Mouse (Mus musculus) hindbrain, embryonic 11.5 days (tissue): ENCODE measurements around the gene Tex44. TPM values are rescaled to one million over a fixed set of nuclear protein-coding genes. Genes with fewer than 3 reads are reported as not detected.
A peak's percentile ranks its signal among the peaks of the same experiment; 100 is the strongest.

ENCODE experiments used
- ATAC-seq: fragments of 200-750 bp; cut with Nextera tagmentation; 2 replicates; pipeline ENCODE4 v1.8.0; 2017; ENCODE audit warnings: mild to moderate bottlenecking, moderate TSS enrichment, moderate library complexity; ENCODE audit not compliant: low FRiP score
- DNase-seq: peaks from one replicate; pipeline ENCODE4 v3.0.0-alpha.2; 2015; ENCODE audit warnings: low spot score
- H3K27ac ChIP-seq: fragments of 300-500 bp; sonication (generic); 2 replicates; pipeline ENCODE4 v1.5.1; 2014; ENCODE audit warnings: mild to moderate bottlenecking, low read depth, low read length
- H3K27me3 ChIP-seq: fragments of 300-500 bp; sonication (generic); 2 replicates; pipeline ENCODE4 v1.6.1; 2014; ENCODE audit warnings: mild to moderate bottlenecking, low read length, moderate library complexity, mixed read lengths; ENCODE audit not compliant: control insufficient read depth, insufficient read depth
- H3K36me3 ChIP-seq: fragments of 300-500 bp; sonication (generic); 2 replicates; pipeline ENCODE4 v1.6.1; 2014; ENCODE audit warnings: mild to moderate bottlenecking, low read length, moderate library complexity, mixed read lengths; ENCODE audit not compliant: control insufficient read depth, insufficient read depth
- H3K4me1 ChIP-seq: fragments of 300-500 bp; sonication (generic); replicated peaks from 2 replicates; pipeline ENCODE4 v1.6.1; 2014; ENCODE audit warnings: low read length, mixed read lengths; ENCODE audit not compliant: control insufficient read depth, insufficient read depth
- H3K4me2 ChIP-seq: fragments of 300-500 bp; sonication (generic); replicated peaks from 2 replicates; pipeline ENCODE4 v1.6.1; 2014; ENCODE audit warnings: mild to moderate bottlenecking, low read depth, low read length
- H3K4me3 ChIP-seq: fragments of 300-500 bp; sonication (generic); 2 replicates; pipeline ENCODE4 v1.5.1; 2014; ENCODE audit warnings: low read depth, low read length
- H3K9ac ChIP-seq: fragments of 300-500 bp; sonication (generic); 2 replicates; pipeline ENCODE4 v1.6.1; 2014; ENCODE audit warnings: low read depth, low read length
- H3K9me3 ChIP-seq: fragments of 300-500 bp; sonication (generic); 2 replicates; pipeline ENCODE4 v1.6.1; 2016; ENCODE audit warnings: low read length; ENCODE audit not compliant: control insufficient read depth
- WGBS: fragments of 180-500 bp; shearing (Covaris S2); extraction: QIAGEN DNeasy Blood & Tissue Kit; methylation state at CpG from one replicate; pipeline ENCODE4 v1.1.7; 2014; 5-methylcytosine and 5-hydroxymethylcytosine counted together
- polyA plus RNA-seq: library from polyadenylated mRNA; unstranded; fragments of >200 nt; fragmentation: Nextera tagmentation; extraction: Ambion mirVana; gene quantifications from 2 replicates; pipeline ENCODE4 v1.2.1, GENCODE M21; 2014

The Tex44 gene
- polyA plus RNA-seq, 1 experiment from 2014 or later: 0.15 TPM

- Histone ChIP-seq H3K4me1 (peaks cover 9% of the 10 kb centered on the region; the same call in 1 of the 2 replicates), H3K27ac (peak overlapping the region; percentile 99), H3K4me3 (peak overlapping the region; percentile 43; the same call in 1 of the 2 replicates), H3K36me3 (no peaks in the 10 kb centered on the region), H3K4me2 (peak overlapping the region; percentile 80; the same call in 1 of the 2 replicates), H3K9me3 (no peaks in the 10 kb centered on the region), H3K9ac (peak overlapping the region; percentile 93), H3K27me3 (no peaks in the 10 kb centered on the region)
- DNase-seq (peak; percentile 38), ATAC-seq (no peak)
- 55% methylated on average over 8 of the region's 8 CpGs for WGBS
These were observed 17.4 kb downstream of the Tex44 start for GRCm38 (mm10) chr1:86443386-86444172.

- DNase-seq: no peak
- 48% methylated on average over 13 of the region's 13 CpGs for WGBS
- no peak overlapping the region for H3K9ac ChIP-seq
- no peaks in the 10 kb centered on the region for H3K27me3 ChIP-seq
- no peaks in the 10 kb centered on the region for H3K36me3 ChIP-seq
- ATAC-seq: no peak
- no peak overlapping the region for H3K4me2 ChIP-seq
- H3K4me1 ChIP-seq: peaks cover 7% of the 10 kb centered on the region; the same call in 1 of the 2 replicates
- no peak overlapping the region for H3K4me3 ChIP-seq
- no peak overlapping the region for H3K27ac ChIP-seq
- H3K9me3 ChIP-seq: no peaks in the 10 kb centered on the region
These were observed 21.6 kb downstream of the Tex44 start for GRCm38 (mm10) chr1:86447596-86448171.

- WGBS: 41% methylated on average over 4 of the region's 4 CpGs
- no peak for ATAC-seq
- H3K27ac ChIP-seq: no peak overlapping the region
These were observed 22.1 kb downstream of the Tex44 start for GRCm38 (mm10) chr1:86448272-86448671.

GRCm38 (mm10) chr1:86449966-86450365 lies 23.8 kb downstream of the Tex44 start:
- H3K4me3 ChIP-seq: no peak overlapping the region
- H3K27ac ChIP-seq: no peak overlapping the region
- H3K4me2 ChIP-seq: no peak overlapping the region
- 0 out of 2 replicates have a peak, but pooled peaks cover 2% of the 10 kb centered on the region for H3K4me1 ChIP-seq
- no peaks in the 10 kb centered on the region for H3K9me3 ChIP-seq
- DNase-seq: no peak
- 46% methylated on average over 6 of the region's 6 CpGs for WGBS
- H3K27me3 ChIP-seq: no peaks in the 10 kb centered on the region
- ATAC-seq: no peak
- no peaks in the 10 kb centered on the region for H3K36me3 ChIP-seq
- no peak overlapping the region for H3K9ac ChIP-seq

More at GRCm38 (mm10) chr1:86448272-86448671, 22.1 kb downstream of the Tex44 start:
- H3K4me1 ChIP-seq: peaks cover 7% of the 10 kb centered on the region; the same call in 1 of the 2 replicates
- H3K9ac ChIP-seq: no peak overlapping the region
- H3K4me3 ChIP-seq: no peak overlapping the region
- H3K9me3 ChIP-seq: no peaks in the 10 kb centered on the region
- DNase-seq: no peak
- no peak overlapping the region for H3K4me2 ChIP-seq
- H3K27me3 ChIP-seq: no peaks in the 10 kb centered on the region
- no peaks in the 10 kb centered on the region for H3K36me3 ChIP-seq

GRCm38 (mm10) chr1:86452713-86453112 lies 26.6 kb downstream of the Tex44 start:
- no peaks in the 10 kb centered on the region for H3K9me3 ChIP-seq
- H3K4me2 ChIP-seq: no peak overlapping the region
- H3K4me3 ChIP-seq: no peak overlapping the region
- H3K36me3 ChIP-seq: no peaks in the 10 kb centered on the region
- 78% methylated on average over 5 of the region's 5 CpGs for WGBS
- no peaks in the 10 kb centered on the region for H3K27me3 ChIP-seq
- ATAC-seq (no peak), DNase-seq (no peak)
- no peak overlapping the region for H3K27ac ChIP-seq
- 0 out of 2 replicates have a peak, but pooled peaks cover 2% of the 10 kb centered on the region for H3K4me1 ChIP-seq
- H3K9ac ChIP-seq: no peak overlapping the region

GRCm38 (mm10) chr1:86456892-86457581 lies 30.9 kb downstream of the Tex44 start:
- H3K4me2 ChIP-seq: no peak overlapping the region
- H3K4me3 ChIP-seq: no peak overlapping the region
- H3K4me1 ChIP-seq: no peaks in the 10 kb centered on the region
- 68% methylated on average over 13 of the region's 13 CpGs for WGBS
- H3K9ac ChIP-seq: no peak overlapping the region
- no peak overlapping the region for H3K27ac ChIP-seq
- ATAC-seq (no peak), DNase-seq (no peak)
- H3K27me3 ChIP-seq: no peaks in the 10 kb centered on the region
- H3K9me3 ChIP-seq: no peaks in the 10 kb centered on the region
- no peaks in the 10 kb centered on the region for H3K36me3 ChIP-seq

GRCm38 (mm10) chr1:86459371-86459770 lies 33.2 kb downstream of the Tex44 start:
- H3K9ac ChIP-seq: no peak overlapping the region
- no peak overlapping the region for H3K27ac ChIP-seq
- no peaks in the 10 kb centered on the region for H3K27me3 ChIP-seq
- no peaks in the 10 kb centered on the region for H3K9me3 ChIP-seq
- DNase-seq: no peak
- no peak for ATAC-seq
- WGBS: 87% methylated on average over 4 of the region's 4 CpGs
- H3K4me1 ChIP-seq: no peaks in the 10 kb centered on the region
- H3K4me3 ChIP-seq: no peak overlapping the region
- H3K36me3 ChIP-seq: no peaks in the 10 kb centered on the region
- no peak overlapping the region for H3K4me2 ChIP-seq

GRCm38 (mm10) chr1:86464223-86464874 lies 38.2 kb downstream of the Tex44 start:
- Histone ChIP-seq H3K36me3 (no peaks in the 10 kb centered on the region), H3K4me1 (no peaks in the 10 kb centered on the region), H3K4me2 (no peak overlapping the region), H3K4me3 (no peak overlapping the region), H3K9me3 (no peaks in the 10 kb centered on the region), H3K27ac (peak overlapping the region; percentile 77), H3K9ac (no peak overlapping the region), H3K27me3 (no peaks in the 10 kb centered on the region)
- peak; percentile 43; the same call in 1 of the 2 replicates for ATAC-seq
- peak; percentile 32 for DNase-seq
- WGBS: 26% methylated on average over 9 of the region's 9 CpGs
